Mouse (Mus musculus): Measurements from ENCODE around the gene Grasp. TPM values are rescaled to one million over a fixed set of nuclear protein-coding genes. Genes with fewer than 3 reads are reported as not detected.

Grasp gene
- polyA plus RNA-seq, 1 experiment from 2014 or later: 0.95 TPM

DNA sequence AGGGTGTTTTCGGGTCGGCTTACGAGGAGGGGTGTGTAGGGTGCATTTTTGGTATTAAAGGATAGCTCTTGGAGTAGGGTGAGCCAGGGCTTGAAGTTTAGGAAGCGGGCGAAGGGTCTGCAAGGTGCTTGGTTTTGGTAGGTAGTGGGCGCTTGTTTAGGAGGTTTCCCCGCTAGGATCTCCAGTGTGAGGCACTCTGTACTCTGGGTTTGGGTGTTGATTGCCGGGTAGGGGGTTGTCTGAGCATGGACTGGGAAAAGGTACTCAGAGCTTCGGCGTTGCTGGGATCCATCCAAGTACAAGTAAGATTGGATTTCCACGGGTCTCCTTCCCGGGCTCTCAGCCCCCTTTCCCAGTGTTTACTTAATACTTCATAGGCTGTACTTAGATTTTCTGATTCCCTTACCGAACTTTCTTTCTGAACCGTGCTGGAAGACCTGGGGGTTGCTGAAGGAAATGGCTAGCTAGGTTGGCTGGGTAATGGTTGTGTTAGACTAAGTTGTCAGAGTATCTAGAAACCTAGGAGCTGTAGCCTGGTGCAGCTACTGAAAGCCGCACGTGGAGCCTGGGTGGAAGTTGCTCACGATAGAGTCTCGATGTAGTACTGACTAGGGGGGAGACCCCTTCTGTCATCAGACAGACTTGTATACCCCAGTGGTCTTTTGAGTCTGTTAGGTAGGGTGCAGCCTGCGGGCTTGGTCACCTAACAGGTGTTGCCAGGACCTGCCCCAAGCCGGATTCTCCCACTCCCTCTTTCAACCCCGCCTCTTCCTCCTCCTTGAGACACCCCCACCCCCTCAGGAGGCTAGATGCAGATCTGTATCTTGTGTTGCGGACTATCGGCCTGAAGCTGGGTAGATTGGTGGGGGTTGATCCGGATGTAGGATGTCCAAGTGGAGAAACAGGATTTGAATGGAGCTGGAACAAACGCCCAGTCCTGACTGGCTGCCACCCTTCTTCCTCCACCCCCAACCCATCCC lies 43.4 kb downstream of the Grasp start:
- H3K4me3 ChIP-seq (ENCODE audit: low read depth, low read length): peak overlapping the region; percentile 52
- H3K9me3 ChIP-seq (replicated peaks; ENCODE audit: control insufficient read depth, low read length, poor library complexity, severe bottlenecking): no peaks in the 10 kb centered on the region
- no peak overlapping the region for H3K27ac ChIP-seq (ENCODE audit: low read length)
- WGBS: 5% methylated on average over 25 of the region's 25 CpGs
- peak; percentile 6; the same call in 1 of the 2 replicates for ATAC-seq
- peak overlapping the region; percentile 59 for H3K9ac ChIP-seq (ENCODE audit: low read depth, low read length)
- peaks cover 16% of the 10 kb centered on the region for H3K27me3 ChIP-seq (ENCODE audit: control insufficient read depth, insufficient read depth, low read depth, low read length)
- peak overlapping the region; percentile 90 for H3K4me2 ChIP-seq (ENCODE audit: low read length)
- H3K36me3 ChIP-seq (ENCODE audit: control insufficient read depth, insufficient read depth, low read length): peaks cover 6% of the 10 kb centered on the region; the same call in 1 of the 2 replicates
- peaks cover 13% of the 10 kb centered on the region for H3K4me1 ChIP-seq (ENCODE audit: control insufficient read depth, insufficient read depth, low read length)

DNA sequence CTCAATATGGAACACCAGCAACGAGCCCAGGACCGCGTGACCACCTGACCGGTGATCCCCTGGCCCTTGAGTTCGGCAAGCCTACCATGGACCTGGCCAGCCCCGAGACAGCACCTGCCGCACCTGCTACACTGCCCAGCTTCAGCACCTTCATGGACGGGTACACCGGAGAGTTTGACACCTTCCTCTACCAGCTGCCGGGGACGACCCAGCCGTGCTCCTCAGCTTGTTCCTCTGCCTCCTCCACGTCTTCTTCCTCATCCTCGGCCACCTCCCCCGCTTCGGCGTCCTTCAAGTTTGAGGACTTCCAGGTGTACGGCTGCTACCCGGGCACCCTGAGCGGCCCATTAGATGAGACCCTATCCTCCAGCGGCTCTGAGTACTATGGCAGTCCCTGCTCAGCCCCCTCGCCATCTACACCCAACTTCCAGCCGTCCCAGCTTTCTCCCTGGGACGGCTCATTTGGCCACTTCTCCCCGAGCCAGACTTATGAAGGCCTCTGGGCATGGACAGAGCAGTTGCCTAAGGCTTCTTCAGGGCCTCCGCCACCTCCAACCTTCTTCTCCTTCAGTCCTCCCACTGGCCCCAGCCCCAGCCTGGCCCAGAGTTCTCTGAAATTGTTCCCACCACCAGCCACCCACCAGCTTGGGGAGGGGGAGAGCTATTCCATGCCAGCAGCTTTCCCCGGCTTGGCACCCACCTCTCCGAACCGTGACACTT lies 46.3 kb downstream of the Grasp start:
- Histone ChIP-seq H3K9ac (ENCODE audit: low read depth, low read length) (no peak overlapping the region), H3K4me1 (ENCODE audit: control insufficient read depth, insufficient read depth, low read length) (peaks cover 13% of the 10 kb centered on the region), H3K36me3 (ENCODE audit: control insufficient read depth, insufficient read depth, low read length) (peaks cover 6% of the 10 kb centered on the region; the same call in 1 of the 2 replicates), H3K4me3 (ENCODE audit: low read depth, low read length) (no peak overlapping the region), H3K27ac (ENCODE audit: low read length) (no peak overlapping the region), H3K27me3 (ENCODE audit: control insufficient read depth, insufficient read depth, low read depth, low read length) (peaks cover 10% of the 10 kb centered on the region), H3K9me3 (replicated peaks; ENCODE audit: control insufficient read depth, low read length, poor library complexity, severe bottlenecking) (no peaks in the 10 kb centered on the region), H3K4me2 (ENCODE audit: low read length) (no peak overlapping the region)
- 91% methylated on average over 29 of the region's 29 CpGs for WGBS
- no peak for ATAC-seq

DNA sequence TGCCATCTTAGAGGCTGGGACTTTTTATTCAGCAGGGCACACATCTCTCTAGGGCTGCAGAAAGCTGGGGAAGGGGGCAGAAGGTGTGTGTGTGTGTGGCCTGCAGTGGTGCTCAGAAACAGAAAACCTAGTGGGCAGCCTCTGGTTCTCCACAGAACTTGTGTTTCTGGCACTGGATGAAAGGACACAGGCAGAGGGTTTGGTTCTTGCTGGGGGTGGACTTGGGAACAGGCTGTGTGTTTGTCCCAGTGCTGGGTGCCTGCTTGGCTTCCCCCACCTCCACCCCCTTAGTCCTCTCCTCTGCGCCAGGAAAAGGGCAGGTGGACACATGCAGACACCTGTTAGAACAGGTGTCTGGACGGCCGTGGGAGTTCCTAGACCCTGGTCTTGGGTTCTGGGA lies 47.1 kb downstream of the Grasp start:
- no peak for ATAC-seq
- Histone ChIP-seq H3K9me3 (replicated peaks; ENCODE audit: control insufficient read depth, low read length, poor library complexity, severe bottlenecking) (no peaks in the 10 kb centered on the region), H3K27ac (ENCODE audit: low read length) (no peak overlapping the region), H3K4me3 (ENCODE audit: low read depth, low read length) (no peak overlapping the region), H3K9ac (ENCODE audit: low read depth, low read length) (no peak overlapping the region), H3K36me3 (ENCODE audit: control insufficient read depth, insufficient read depth, low read length) (peaks cover 6% of the 10 kb centered on the region; the same call in 1 of the 2 replicates), H3K4me2 (ENCODE audit: low read length) (no peak overlapping the region), H3K4me1 (ENCODE audit: control insufficient read depth, insufficient read depth, low read length) (peaks cover 6% of the 10 kb centered on the region), H3K27me3 (ENCODE audit: control insufficient read depth, insufficient read depth, low read depth, low read length) (peaks cover 5% of the 10 kb centered on the region)
- WGBS: 83% methylated on average over 3 of the region's 3 CpGs

DNA sequence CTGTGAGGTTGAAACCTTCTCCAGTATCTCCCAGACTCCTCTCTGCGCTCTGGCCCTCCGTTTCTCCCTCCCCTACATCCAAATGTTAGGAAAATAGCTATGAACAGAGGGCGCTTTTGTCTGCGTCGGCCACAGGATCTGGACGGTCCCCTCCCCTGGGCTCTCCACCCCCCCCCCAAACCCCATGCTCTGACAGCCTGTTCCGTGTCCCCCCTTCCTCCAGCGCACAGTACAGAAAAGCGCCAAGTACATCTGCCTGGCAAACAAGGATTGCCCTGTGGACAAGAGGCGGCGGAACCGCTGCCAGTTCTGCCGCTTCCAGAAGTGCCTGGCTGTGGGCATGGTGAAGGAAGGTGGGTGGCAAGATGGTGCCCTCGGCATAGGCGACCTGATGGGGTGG lies 47.5 kb downstream of the Grasp start:
- Histone ChIP-seq H3K4me2 (ENCODE audit: low read length) (no peak overlapping the region), H3K4me1 (ENCODE audit: control insufficient read depth, insufficient read depth, low read length) (peaks cover 5% of the 10 kb centered on the region), H3K4me3 (ENCODE audit: low read depth, low read length) (no peak overlapping the region), H3K9ac (ENCODE audit: low read depth, low read length) (no peak overlapping the region), H3K27me3 (ENCODE audit: control insufficient read depth, insufficient read depth, low read depth, low read length) (peaks cover 5% of the 10 kb centered on the region), H3K27ac (ENCODE audit: low read length) (no peak overlapping the region), H3K36me3 (ENCODE audit: control insufficient read depth, insufficient read depth, low read length) (peaks cover 6% of the 10 kb centered on the region; the same call in 1 of the 2 replicates), H3K9me3 (replicated peaks; ENCODE audit: control insufficient read depth, low read length, poor library complexity, severe bottlenecking) (no peaks in the 10 kb centered on the region)
- ATAC-seq: no peak
- 84% methylated on average over 15 of the region's 15 CpGs for WGBS

DNA sequence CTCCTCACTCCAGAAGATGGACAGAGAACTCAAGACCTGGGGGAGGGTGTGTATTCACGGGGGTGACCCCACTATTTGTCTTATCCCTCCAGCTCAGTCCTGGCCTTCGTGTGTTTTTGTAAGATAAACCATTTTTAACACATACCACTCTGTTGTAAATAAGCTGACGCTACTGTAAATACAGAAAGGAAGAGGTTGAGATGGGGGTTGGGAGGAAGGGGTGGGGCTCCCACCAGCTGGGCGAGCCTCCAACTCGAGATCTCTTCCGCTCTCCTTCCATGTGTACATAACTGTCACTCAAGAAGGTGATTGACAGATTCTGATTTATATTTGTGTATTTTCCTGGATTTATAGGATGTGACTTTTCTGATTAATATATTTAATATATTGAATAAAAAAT lies 50.4 kb downstream of the Grasp start:
- H3K4me1 ChIP-seq (ENCODE audit: control insufficient read depth, insufficient read depth, low read length): no peaks in the 10 kb centered on the region
- H3K9me3 ChIP-seq (replicated peaks; ENCODE audit: control insufficient read depth, low read length, poor library complexity, severe bottlenecking): no peaks in the 10 kb centered on the region
- no peak overlapping the region for H3K27ac ChIP-seq (ENCODE audit: low read length)
- ATAC-seq: no peak
- H3K9ac ChIP-seq (ENCODE audit: low read depth, low read length): no peak overlapping the region
- no peak overlapping the region for H3K4me2 ChIP-seq (ENCODE audit: low read length)
- H3K27me3 ChIP-seq (ENCODE audit: control insufficient read depth, insufficient read depth, low read depth, low read length): no peaks in the 10 kb centered on the region
- 82% methylated on average over 6 of the region's 6 CpGs for WGBS
- no peak overlapping the region for H3K4me3 ChIP-seq (ENCODE audit: low read depth, low read length)
- H3K36me3 ChIP-seq (ENCODE audit: control insufficient read depth, insufficient read depth, low read length): peaks cover 6% of the 10 kb centered on the region; the same call in 1 of the 2 replicates

DNA sequence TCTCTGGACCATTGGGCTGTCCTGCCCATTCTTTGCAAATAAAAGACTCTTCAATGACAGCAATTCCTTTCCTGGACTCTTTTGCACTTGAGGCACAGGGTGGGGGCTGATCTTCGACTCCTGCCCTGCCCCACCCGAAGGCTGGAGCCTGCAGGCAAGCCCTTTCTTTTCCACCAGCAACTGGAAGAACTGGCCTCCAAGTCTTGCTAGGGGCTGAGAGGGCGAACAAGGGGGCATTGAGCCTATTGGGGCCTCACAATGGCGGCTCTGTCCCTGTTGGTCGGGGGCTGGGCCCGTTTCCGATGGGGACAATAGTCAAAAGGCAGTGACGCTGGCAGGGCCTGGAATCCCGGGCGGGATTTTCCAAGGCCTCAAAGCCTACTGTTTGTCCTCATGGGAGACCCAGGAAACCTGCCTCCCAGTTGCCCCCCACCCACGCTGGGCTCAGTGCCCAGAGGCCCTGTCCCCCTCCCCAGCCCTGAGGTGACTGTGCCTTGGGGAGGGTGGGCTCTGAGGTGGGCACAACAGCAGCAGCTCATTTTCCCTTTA lies 53.4 kb downstream of the Grasp start:
- WGBS: 16% methylated on average over 11 of the region's 11 CpGs
- no peak overlapping the region for H3K4me3 ChIP-seq (ENCODE audit: low read depth, low read length)
- H3K27ac ChIP-seq (ENCODE audit: low read length): peak overlapping the region; percentile 42

DNA sequence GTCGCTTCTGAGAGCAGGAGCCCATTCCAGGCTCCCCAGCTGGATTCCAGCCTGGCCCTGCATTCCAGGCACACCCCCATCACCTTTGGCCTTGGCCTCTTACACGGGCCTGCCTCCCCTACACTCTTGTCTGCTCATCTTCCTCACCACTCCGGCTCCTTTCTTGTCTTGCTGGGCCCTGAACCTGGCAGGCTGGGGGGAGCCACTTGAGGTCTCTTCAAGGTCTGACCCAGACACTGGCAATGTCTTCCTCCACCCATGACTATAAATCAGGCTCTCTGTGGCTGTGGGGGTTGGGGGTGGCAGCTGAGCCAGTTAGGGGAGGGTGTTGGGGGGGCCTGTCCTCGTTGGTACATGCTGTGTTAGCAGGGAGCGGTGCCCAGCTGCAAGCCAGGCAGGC lies 54.6 kb downstream of the Grasp start:
- Histone ChIP-seq H3K9ac (ENCODE audit: low read depth, low read length) (no peak overlapping the region), H3K4me3 (ENCODE audit: low read depth, low read length) (no peak overlapping the region), H3K4me1 (ENCODE audit: control insufficient read depth, insufficient read depth, low read length) (no peaks in the 10 kb centered on the region), H3K27ac (ENCODE audit: low read length) (no peak overlapping the region), H3K4me2 (ENCODE audit: low read length) (no peak overlapping the region), H3K36me3 (ENCODE audit: control insufficient read depth, insufficient read depth, low read length) (no peaks in the 10 kb centered on the region), H3K27me3 (ENCODE audit: control insufficient read depth, insufficient read depth, low read depth, low read length) (no peaks in the 10 kb centered on the region), H3K9me3 (replicated peaks; ENCODE audit: control insufficient read depth, low read length, poor library complexity, severe bottlenecking) (no peaks in the 10 kb centered on the region)
- ATAC-seq: no peak
- 64% methylated on average over 5 of the region's 5 CpGs for WGBS

More for the DNA sequence above, 53.4 kb downstream of the Grasp start:
- H3K4me2 ChIP-seq (ENCODE audit: low read length): no peak overlapping the region
- H3K9me3 ChIP-seq (replicated peaks; ENCODE audit: control insufficient read depth, low read length, poor library complexity, severe bottlenecking): no peaks in the 10 kb centered on the region
- H3K4me1 ChIP-seq (ENCODE audit: control insufficient read depth, insufficient read depth, low read length): no peaks in the 10 kb centered on the region
- H3K9ac ChIP-seq (ENCODE audit: low read depth, low read length): no peak overlapping the region
- ATAC-seq: peak; percentile 41
- no peaks in the 10 kb centered on the region for H3K27me3 ChIP-seq (ENCODE audit: control insufficient read depth, insufficient read depth, low read depth, low read length)
- no peaks in the 10 kb centered on the region; the same call in 1 of the 2 replicates for H3K36me3 ChIP-seq (ENCODE audit: control insufficient read depth, insufficient read depth, low read length)

DNA sequence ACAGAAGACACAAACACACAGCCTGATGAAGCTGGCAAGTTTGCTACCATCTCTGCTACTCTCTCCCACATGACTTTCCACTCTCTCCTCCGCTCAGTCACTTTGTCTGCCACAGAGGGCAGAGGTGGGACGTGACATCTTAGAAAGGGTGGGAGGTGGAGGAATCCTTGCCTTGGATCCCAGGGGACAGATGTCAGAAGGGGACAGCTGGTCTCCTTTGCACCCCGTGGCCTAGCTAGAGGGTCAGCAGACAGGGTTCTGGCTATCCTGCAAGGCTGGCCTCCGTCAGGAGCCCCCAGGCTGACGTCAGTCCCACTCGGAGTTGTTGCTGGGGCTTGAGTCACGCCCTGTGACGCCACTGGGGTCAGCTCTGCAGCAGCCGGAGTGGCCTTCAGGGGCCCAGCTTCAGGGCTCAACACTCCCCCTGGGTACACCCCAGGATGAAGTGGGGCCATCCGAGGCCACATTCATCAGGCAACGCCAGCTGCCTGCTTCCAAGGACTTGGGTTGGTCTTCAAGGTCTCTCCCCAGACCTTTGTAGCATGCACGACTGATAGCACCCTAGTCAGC lies 55.5 kb downstream of the Grasp start:
- H3K9me3 ChIP-seq (replicated peaks; ENCODE audit: control insufficient read depth, low read length, poor library complexity, severe bottlenecking): no peaks in the 10 kb centered on the region
- no peak overlapping the region for H3K4me2 ChIP-seq (ENCODE audit: low read length)
- peaks cover under 1% of the 10 kb centered on the region; the same call in 1 of the 2 replicates for H3K4me1 ChIP-seq (ENCODE audit: control insufficient read depth, insufficient read depth, low read length)
- H3K9ac ChIP-seq (ENCODE audit: low read depth, low read length): no peak overlapping the region
- no peaks in the 10 kb centered on the region for H3K36me3 ChIP-seq (ENCODE audit: control insufficient read depth, insufficient read depth, low read length)
- H3K27ac ChIP-seq (ENCODE audit: low read length): no peak overlapping the region
- no peak for ATAC-seq
- H3K4me3 ChIP-seq (ENCODE audit: low read depth, low read length): no peak overlapping the region
- no peaks in the 10 kb centered on the region for H3K27me3 ChIP-seq (ENCODE audit: control insufficient read depth, insufficient read depth, low read depth, low read length)
- WGBS: 66% methylated on average over 12 of the region's 12 CpGs
